Mouse (Mus musculus) heart, embryonic 16.5 days (tissue): ENCODE results near the gene Lactb. TPM values are rescaled to one million over a fixed set of nuclear protein-coding genes. Genes with fewer than 3 reads are reported as not detected.

Experiments used
- ATAC-seq: fragments of 200-750 bp; cut with Nextera tagmentation; replicated peaks from 2 replicates; pipeline ENCODE4 v1.8.0; 2017; ENCODE audit warnings: moderate number of reproducible peaks; ENCODE audit not compliant: insufficient read depth, low FRiP score; ENCODE audit errors: extremely low read depth
- H3K27ac ChIP-seq: fragments of 300-500 bp; sonication (generic); 2 replicates; pipeline ENCODE4 v1.5.1; 2014; ENCODE audit warnings: mild to moderate bottlenecking, low read length, control low read depth, moderate library complexity
- H3K27me3 ChIP-seq: fragments of 300-500 bp; sonication (generic); 2 replicates; pipeline ENCODE4 v1.6.1; 2014; ENCODE audit warnings: low read length, mixed read lengths; ENCODE audit not compliant: control insufficient read depth, insufficient read depth
- H3K36me3 ChIP-seq: fragments of 300-500 bp; sonication (generic); 2 replicates; pipeline ENCODE4 v1.6.1; 2014; ENCODE audit not compliant: control insufficient read depth, insufficient read depth
- H3K4me1 ChIP-seq: fragments of 300-500 bp; sonication (generic); 2 replicates; pipeline ENCODE4 v1.6.1; 2014; ENCODE audit warnings: low read length, mixed read lengths; ENCODE audit not compliant: control insufficient read depth, insufficient read depth
- H3K4me2 ChIP-seq: fragments of 300-500 bp; sonication (generic); 2 replicates; pipeline ENCODE4 v1.6.1; 2014; ENCODE audit warnings: low read depth, mild to moderate bottlenecking, control low read depth, low read length
- H3K4me3 ChIP-seq: fragments of 300-500 bp; sonication (generic); 2 replicates; pipeline ENCODE4 v1.5.1; 2014; ENCODE audit warnings: mild to moderate bottlenecking, control low read depth, low read length
- H3K9ac ChIP-seq: fragments of 300-500 bp; sonication (generic); 2 replicates; pipeline ENCODE4 v1.6.1; 2014; ENCODE audit warnings: low read length, control low read depth
- H3K9me3 ChIP-seq: fragments of 300-500 bp; sonication (generic); replicated peaks from 2 replicates; pipeline ENCODE4 v1.6.1; 2016; ENCODE audit warnings: low read length; ENCODE audit not compliant: control insufficient read depth
- WGBS: fragments of 180-500 bp; shearing (Covaris S2); extraction: QIAGEN DNeasy Blood & Tissue Kit; methylation state at CpG from one replicate; pipeline ENCODE4 v1.1.7; 2014; 5-methylcytosine and 5-hydroxymethylcytosine counted together
- polyA plus RNA-seq: library from polyadenylated mRNA; unstranded; fragments of >200 nt; fragmentation: Nextera tagmentation; extraction: Ambion mirVana; gene quantifications from 2 replicates; pipeline ENCODE4 v1.2.1, GENCODE M21; 2015

Gene Lactb
- polyA plus RNA-seq, 1 experiment from 2014 or later, result 6.3 TPM

DNA sequence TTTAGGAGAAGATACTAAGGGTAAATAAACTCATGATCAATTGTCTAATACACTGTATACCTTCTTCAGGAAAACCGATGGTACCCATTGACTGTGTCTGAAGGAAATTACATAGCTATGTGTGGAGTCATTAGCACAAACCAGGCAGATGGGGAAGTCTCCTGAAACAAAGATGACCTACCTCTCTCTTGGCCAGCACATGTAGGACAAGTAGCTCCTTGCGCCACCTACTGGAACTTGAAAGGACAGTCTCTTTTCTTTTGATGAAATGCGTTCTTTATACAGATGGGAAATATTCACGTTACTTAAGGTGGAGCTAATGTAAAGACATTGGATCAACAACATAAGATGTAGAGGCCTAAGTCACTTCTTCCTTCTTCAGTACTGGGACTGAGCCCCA lies 36.4 kb downstream of the Lactb start:
- no peak overlapping the region for H3K4me2 ChIP-seq
- no peak overlapping the region for H3K9ac ChIP-seq
- no peaks in the 10 kb centered on the region for H3K9me3 ChIP-seq
- no peaks in the 10 kb centered on the region for H3K4me1 ChIP-seq
- H3K27ac ChIP-seq, result no peak overlapping the region
- 3% methylated on average over 4 of the region's 4 CpGs for WGBS
- H3K27me3 ChIP-seq, result no peaks in the 10 kb centered on the region
- no peaks in the 10 kb centered on the region for H3K36me3 ChIP-seq
- H3K4me3 ChIP-seq, result no peak overlapping the region
- ATAC-seq, result peak; percentile 45; the same call in 1 of the 2 replicates

- no peaks in the 10 kb centered on the region for H3K36me3 ChIP-seq
- H3K4me1 ChIP-seq, result no peaks in the 10 kb centered on the region
- no peak for ATAC-seq
- H3K27me3 ChIP-seq, result no peaks in the 10 kb centered on the region
- H3K9ac ChIP-seq, result no peak overlapping the region
- H3K9me3 ChIP-seq, result no peaks in the 10 kb centered on the region
- no peak overlapping the region for H3K4me3 ChIP-seq
- WGBS, result 41% methylated on average over 8 of the region's 8 CpGs
- no peak overlapping the region for H3K4me2 ChIP-seq
- no peak overlapping the region for H3K27ac ChIP-seq
Observed at GRCm38 (mm10) chr9:66937507-66937906, 37.8 kb downstream of the Lactb start.

DNA sequence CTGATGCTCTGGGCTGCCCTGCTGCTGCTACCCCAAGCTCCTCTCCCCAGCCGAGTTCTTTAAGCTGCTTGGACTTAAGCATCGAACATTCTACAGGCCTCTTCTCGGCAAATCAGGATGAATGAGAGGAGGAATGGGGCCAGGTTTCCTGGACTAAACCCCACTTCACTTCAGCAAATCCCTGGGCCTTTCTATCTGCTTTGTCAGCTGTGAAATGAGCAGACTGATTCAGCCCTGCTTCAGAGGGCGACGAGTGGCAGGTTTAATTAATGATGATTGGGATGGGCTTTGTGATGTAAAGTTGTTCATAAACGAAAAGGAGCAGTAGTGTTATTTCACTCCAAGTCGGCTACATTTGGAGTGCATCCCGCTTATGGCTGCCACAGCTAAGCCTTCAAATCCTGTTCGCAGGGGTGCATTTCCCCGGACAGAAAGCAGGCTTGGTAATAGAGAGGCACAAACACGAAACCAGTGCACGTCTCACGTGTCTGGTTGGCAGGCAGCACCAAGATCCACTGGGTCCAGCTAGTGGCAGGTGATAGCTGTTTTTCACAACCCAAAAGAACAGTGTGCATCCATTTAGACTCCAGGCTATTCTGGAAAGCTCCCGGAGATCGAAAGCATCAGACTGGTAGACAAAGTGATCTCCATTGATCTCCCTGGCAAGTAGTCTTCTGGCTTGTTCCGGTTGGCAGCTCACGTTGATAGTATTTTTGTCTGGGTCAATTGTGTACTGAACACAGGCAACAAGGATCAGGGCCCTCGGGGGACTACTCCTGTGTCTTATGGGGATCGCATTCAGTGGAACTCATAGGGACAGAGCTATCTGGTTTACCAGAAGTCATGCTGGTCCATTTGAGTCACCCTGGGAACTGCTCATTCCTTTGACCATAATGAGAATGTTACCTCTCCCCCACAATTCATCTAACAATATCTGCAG lies 41.1 kb downstream of the Lactb start:
- H3K9me3 ChIP-seq, result no peaks in the 10 kb centered on the region
- no peak overlapping the region for H3K27ac ChIP-seq
- no peak overlapping the region for H3K9ac ChIP-seq
- H3K4me1 ChIP-seq, result no peaks in the 10 kb centered on the region
- WGBS, result 75% methylated on average over 19 of the region's 19 CpGs
- ATAC-seq, result no peak
- H3K4me2 ChIP-seq, result no peak overlapping the region
- H3K27me3 ChIP-seq, result no peaks in the 10 kb centered on the region
- H3K4me3 ChIP-seq, result no peak overlapping the region
- no peaks in the 10 kb centered on the region for H3K36me3 ChIP-seq

DNA sequence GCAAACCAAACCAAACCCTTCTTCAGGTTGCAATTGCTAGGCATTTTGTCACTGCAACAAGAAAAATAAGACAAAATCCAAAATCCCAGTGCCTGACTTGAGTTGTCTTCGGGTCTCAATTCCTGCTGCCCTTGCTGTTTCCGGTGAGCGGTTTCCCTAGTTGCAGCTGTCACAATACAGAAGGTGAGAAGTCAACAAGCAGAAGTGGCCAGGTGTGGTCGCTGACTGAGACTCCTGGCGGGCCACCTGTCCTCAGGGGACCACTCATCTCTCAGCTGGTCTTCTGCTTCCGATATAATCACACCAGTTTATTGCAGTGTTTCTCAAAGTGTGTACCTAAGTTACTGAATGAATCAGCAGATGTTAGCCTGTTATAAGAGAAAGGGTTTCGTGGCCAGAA lies 44.9 kb downstream of the Lactb start:
- no peak overlapping the region for H3K27ac ChIP-seq
- H3K4me3 ChIP-seq, result no peak overlapping the region
- H3K4me2 ChIP-seq, result no peak overlapping the region
- H3K4me1 ChIP-seq, result no peaks in the 10 kb centered on the region
- no peaks in the 10 kb centered on the region for H3K9me3 ChIP-seq
- 55% methylated on average over 7 of the region's 7 CpGs for WGBS
- ATAC-seq, result no peak
- H3K36me3 ChIP-seq, result no peaks in the 10 kb centered on the region
- no peak overlapping the region for H3K9ac ChIP-seq
- no peaks in the 10 kb centered on the region for H3K27me3 ChIP-seq

DNA sequence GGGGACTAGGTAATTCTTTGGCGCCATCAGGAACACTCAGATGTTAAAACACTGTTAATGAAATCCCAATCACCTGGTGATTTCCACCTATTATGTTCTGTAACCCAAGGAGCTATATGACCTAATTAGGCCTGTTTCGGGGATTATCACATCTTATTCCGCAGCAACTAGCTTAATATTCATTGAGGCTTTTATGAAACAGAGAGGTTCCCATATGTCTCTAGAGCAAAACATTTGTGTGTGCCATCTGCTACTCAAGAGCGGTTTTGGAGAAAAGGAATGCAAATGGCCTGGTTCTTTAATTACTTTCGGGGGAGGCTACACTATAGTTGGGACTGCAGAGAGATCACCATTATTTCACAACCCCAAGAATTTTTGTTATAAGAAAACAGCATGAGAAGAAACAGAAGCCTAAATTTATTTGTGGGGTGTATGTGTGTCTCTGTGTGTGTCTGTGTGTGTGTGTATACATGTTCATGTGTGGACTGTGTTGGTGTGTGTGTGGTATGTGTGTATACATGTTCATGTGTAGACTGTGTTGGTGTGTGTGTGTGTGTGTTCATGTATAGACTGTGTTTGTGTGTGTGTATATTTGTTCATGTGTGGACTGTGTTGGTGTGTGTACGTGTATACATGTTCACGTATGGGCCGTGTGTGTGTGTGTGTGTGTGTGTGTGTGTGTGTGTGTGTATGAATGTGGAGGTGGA lies 47.4 kb downstream of the Lactb start:
- no peak overlapping the region for H3K4me3 ChIP-seq
- H3K9ac ChIP-seq, result no peak overlapping the region
- H3K9me3 ChIP-seq, result no peaks in the 10 kb centered on the region
- H3K27ac ChIP-seq, result no peak overlapping the region
- 91% methylated on average over 8 of the region's 8 CpGs for WGBS
- no peaks in the 10 kb centered on the region for H3K36me3 ChIP-seq
- H3K4me2 ChIP-seq, result no peak overlapping the region
- H3K27me3 ChIP-seq, result no peaks in the 10 kb centered on the region
- no peaks in the 10 kb centered on the region for H3K4me1 ChIP-seq
- no peak for ATAC-seq

DNA sequence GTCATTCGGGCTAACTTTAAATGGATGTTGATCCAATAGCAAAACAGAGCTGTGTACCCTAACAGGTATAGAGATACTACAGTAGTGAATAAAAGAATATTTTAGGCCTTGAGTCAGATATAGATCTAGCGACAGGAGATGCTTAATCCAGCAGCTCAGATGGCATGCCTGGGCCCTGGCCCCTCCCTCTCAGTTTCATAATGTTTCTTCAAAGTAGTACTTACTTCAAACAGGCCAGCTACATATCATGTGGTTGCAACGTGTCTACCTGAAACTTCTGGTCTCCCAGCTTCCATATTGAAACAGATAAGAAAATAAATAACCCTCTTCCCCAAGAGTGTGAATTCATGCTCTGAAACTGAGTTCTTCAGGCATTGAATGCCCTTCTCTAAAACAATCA lies 49.4 kb downstream of the Lactb start:
- ATAC-seq, result no peak
- H3K36me3 ChIP-seq, result no peaks in the 10 kb centered on the region
- no peak overlapping the region for H3K27ac ChIP-seq
- peaks cover 3% of the 10 kb centered on the region; the same call in 1 of the 2 replicates for H3K9me3 ChIP-seq
- H3K4me1 ChIP-seq, result no peaks in the 10 kb centered on the region
- H3K4me3 ChIP-seq, result no peak overlapping the region
- 56% methylated on average over 3 of the region's 3 CpGs for WGBS
- H3K4me2 ChIP-seq, result no peak overlapping the region
- H3K27me3 ChIP-seq, result no peaks in the 10 kb centered on the region
- H3K9ac ChIP-seq, result no peak overlapping the region

DNA sequence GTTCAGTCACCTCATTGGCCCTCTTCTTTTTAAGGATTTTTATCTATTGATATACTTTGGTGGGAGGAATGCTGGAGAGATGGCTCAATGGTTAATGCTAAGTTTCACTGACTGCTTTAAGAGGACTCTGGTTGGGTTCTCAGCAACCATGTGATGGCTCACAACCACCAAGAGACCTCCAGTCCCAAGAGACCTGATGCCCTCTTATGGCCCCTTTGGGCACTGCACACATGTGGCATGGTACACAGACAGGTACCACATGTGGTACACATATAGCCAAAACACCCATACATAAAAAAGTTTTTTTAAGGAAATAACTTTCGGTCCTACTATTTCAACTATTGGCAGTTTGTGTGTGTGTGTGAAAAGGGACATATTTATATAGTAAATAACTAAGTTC lies 53.2 kb downstream of the Lactb start:
- Histone ChIP-seq H3K9ac (no peak overlapping the region), H3K27ac (no peak overlapping the region), H3K9me3 (peaks cover 3% of the 10 kb centered on the region; the same call in 1 of the 2 replicates), H3K4me3 (no peak overlapping the region), H3K4me1 (peaks cover 9% of the 10 kb centered on the region), H3K27me3 (no peaks in the 10 kb centered on the region), H3K4me2 (no peak overlapping the region), H3K36me3 (no peaks in the 10 kb centered on the region)
- WGBS, result 92% methylated on average over 1 of the region's 1 CpGs
- ATAC-seq, result no peak

- H3K27me3 ChIP-seq, result no peaks in the 10 kb centered on the region
- H3K36me3 ChIP-seq, result no peaks in the 10 kb centered on the region
- peaks cover 3% of the 10 kb centered on the region; the same call in 1 of the 2 replicates for H3K9me3 ChIP-seq
- no peak for ATAC-seq
- H3K4me2 ChIP-seq, result peak overlapping the region; percentile 82
- no peak overlapping the region for H3K4me3 ChIP-seq
- H3K4me1 ChIP-seq, result peaks cover 21% of the 10 kb centered on the region
- no peak overlapping the region for H3K27ac ChIP-seq
- H3K9ac ChIP-seq, result no peak overlapping the region
- WGBS, result 10% methylated on average over 6 of the region's 6 CpGs
Observed at GRCm38 (mm10) chr9:66920488-66921279, 54.6 kb downstream of the Lactb start.
